Mouse (Mus musculus) gonadal fat pad, adult 2 months (tissue): ENCODE results near the gene Olfr432. TPM values are rescaled to one million over a fixed set of nuclear protein-coding genes. Genes with fewer than 3 reads are reported as not detected.
"Not testable (repeated sequence)": the region's sequence is repeated elsewhere in the genome, so short reads cannot be mapped to it uniquely, and the experiment has no call there.

Source experiments
- DNase-seq: peaks from one replicate; pipeline ENCODE4 v3.0.0-alpha.2; 2012; ENCODE audit warnings: low read depth
- polyA plus RNA-seq: library from polyadenylated mRNA; depleted of rRNA; stranded (reverse); fragments of >200 nt; gene quantifications from 2 replicates; pipeline ENCODE4 v1.2.3, GENCODE M21; 2012; rRNA removed

Olfr432 gene
- polyA plus RNA-seq, result 0.20 TPM in 1 of 2 replicates, not detected in the other

DNA sequence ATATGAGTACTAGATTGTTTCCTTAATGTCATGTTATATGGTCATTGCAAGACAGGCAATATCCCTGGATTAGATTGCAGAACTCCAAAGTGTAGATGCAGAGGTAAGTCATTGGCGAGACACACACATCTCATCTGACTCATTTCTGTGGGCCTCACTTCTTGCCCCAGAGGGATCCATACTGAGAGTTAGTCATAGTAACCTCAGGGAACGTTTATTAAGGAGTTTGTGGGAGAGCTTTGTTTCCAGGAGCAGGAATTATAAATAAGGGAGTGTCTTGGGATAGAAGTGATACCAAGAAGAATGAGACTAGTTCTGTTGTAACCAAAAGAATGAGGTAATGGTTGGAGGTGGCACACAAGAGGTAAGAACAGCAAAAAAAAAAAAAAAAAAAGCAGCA, at the start of gene Olfr432:
Gene Olfr432 (plus strand): TSS at position 313 of the 400 bp plus-strand sequence.
- no peak for DNase-seq

DNA sequence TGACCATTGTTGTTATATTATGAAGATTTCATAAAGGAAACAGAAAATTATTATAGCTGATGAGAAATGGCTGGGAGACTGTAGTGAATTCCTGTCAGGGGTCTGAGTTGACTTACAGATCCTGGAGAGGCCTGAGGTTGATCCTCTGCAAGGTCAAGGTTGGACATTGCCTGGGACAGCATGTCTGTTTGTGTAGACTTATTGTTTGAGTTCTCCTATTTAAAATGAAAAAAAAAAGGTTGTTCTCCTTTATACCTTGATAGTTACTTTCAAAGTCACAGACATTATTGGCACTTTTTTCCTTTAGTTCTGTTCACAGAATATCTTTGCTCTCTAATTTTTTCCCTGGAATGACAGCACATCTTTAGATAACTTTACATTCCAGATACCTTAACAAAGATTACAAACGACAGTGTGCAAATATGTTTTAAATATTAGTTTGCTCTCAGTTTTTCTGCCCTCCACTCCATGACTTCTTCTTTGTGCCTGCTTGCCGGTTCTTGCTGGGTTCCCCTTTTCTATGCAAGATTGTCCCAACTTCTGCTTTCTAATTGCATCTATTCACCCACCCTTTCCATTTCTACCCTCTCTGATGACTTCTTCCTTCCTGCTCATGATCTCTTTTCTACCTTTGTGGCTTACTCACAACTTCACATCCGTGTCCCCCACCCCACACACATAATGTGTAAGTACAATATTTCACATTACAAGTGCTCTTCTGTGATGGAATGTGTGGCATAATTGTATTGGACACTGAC, 44.5 kb upstream of the Olfr432 start:
- DNase-seq, result not testable (repeated sequence)

- not testable (repeated sequence) for DNase-seq
Observed at GRCm38 (mm10) chr1:174007050-174007449, 42.0 kb upstream of the Olfr432 start.

DNA sequence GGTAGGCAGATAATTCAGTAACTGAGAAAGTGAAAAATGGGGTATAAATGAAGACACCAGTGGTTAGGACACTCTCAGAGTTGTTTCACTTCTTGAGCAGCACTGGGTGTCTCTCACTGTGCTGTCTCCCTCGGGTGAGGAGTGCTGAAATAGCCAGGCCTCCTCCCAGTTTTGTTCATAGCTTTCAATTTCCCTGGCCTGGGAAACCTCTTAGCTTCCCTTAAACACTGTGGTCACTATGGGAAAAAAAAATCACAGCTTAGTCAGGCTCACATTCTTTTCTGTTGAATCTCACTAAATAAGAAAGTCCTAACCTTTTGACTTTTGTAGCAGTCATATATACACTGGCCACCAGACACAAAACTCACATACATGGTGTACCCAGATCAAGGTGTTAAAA, 17.3 kb upstream of the Olfr432 start, which contains the start of gene Ifi205:
Gene Ifi205 (minus strand): TSS at position 113 of the 400 bp plus-strand sequence.
- DNase-seq, result no peak

DNA sequence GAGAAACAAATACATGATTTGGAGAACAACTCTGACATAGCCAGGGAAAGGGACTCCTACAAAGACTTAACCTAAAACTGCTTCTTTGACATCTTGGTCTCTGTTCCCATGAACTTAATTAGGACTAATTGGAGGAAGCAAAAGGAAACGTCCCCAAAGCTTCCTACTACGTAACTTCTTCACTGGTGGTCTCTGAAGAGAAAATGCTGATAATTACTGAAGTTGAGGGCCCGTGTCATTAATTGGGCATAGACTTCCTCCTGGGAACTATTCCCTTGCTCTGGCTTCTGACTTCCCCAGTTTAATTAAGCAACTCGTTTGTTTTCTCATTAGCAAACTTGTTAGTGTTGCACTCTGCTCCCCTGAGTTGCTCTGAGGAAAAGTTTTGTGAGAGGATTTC, 13.2 kb upstream of the Olfr432 start:
- DNase-seq, result no peak

DNA sequence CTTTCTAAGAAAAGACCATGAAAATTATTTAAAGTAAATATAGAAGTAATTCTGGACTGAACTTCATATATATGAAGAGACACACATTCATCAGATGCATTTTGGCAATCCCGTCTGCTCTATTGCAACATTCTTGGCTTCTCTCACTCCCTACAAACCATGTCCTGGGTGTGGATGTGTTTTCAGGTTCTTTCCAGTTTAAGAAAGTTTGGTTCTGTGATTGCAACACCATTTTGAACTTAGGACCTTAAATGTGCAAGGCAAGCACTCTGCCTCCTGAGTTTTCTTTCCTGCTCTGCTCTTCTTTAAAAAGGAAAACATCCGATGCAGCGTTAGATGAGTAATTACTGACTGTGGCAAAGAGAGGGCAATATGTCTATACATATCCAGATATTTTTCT, 10.5 kb upstream of the Olfr432 start:
- no peak for DNase-seq

DNA sequence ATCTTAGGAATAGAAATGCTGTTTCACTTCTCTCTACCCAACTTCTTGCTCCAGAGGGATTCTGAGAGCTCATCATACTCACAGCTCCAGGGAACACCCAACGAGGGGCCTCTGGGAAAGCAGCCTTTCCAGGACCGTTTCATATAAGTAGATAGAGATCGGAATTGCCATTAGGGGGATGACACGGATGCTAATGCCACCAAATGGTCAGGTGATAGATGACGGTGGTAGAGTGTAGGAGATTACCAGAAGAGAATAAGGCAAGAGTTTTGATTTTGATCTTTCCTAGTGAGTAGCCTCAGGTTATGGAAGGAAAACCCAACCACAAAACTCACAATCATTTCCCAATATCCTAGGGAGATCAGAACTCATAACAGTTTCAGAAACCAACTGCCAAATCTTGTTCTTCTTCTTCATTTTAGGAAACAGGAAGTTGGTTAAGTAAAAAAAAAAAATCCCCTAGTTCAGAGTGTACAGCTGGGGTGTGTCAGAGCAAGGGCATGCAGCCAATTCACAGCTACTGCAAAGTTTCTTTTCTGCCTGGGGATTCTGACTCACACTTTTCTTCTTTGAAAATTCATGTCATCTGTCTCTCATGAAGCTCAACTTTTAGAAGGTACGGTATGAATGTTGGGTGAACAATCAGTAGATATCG, 8.4 kb upstream of the Olfr432 start, which contains the start of gene Olfr433:
Gene Olfr433 (plus strand): TSS at position 183 of the 655 bp plus-strand sequence.
- no peak for DNase-seq

- DNase-seq, result not testable (repeated sequence)
Observed at GRCm38 (mm10) chr1:174042091-174042884, 6.7 kb upstream of the Olfr432 start.

DNA sequence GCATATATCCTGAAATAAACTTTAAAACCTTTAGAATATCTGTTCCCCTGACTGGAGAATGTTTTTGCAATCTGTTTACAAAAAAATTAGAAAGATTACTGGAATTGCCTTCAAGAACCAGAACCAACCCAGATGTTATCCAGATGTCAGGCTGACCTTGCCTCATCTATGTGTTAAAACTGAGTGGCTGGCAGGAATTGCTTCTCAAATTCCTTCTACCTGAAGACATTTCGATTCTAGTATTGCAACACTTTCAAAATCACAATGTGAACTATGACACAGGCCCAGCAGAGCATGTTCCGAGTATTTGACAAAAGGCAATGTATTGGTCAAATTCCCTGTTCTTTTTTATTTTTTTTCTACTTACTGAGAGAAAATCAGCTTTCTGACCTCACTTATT, 4.6 kb upstream of the Olfr432 start:
- DNase-seq, result no peak

DNA sequence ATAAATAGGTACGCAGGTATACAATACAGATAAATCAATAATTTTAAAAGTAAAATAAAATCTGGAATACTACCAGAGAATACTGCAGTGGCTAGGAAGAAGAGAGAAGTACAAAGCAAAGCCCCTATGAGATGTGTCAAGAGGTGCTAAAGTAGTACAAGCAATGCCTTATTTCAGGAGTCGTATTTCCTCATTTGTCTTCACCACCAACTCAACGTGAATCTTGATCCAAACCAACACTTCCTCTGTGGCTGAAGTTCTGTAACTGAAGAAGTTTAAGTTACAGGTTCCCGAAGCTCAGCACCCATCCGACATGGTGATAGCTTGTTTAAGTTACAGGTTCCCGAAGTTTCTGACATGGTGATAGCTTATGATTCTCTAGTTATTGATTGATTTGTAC, 778 bp upstream of the Olfr432 start:
- not testable (repeated sequence) for DNase-seq

DNA sequence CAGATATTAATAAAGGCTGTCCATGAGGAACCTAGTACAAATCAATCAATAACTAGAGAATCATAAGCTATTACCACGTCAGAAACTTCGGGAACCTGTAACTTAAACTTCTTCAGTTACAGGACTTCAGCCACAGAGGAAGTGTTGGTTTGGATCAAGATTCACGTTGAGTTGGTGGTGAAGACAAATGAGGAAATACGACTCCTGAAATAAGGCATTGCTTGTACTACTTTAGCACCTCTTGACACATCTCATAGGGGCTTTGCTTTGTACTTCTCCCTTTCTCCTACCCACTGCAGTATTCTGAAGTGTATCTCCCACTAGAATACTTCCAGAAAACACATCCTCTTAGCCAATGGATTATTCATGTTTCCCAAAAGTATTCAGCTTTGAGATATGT, 352 bp downstream of the Olfr432 start:
- not testable (repeated sequence) for DNase-seq

GRCm38 (mm10) chr1:174050532-174050931, 1.5 kb downstream of the Olfr432 start:
- no peak for DNase-seq

- no peak for DNase-seq
Observed at GRCm38 (mm10) chr1:174051515-174051914, 2.5 kb downstream of the Olfr432 start.

DNA sequence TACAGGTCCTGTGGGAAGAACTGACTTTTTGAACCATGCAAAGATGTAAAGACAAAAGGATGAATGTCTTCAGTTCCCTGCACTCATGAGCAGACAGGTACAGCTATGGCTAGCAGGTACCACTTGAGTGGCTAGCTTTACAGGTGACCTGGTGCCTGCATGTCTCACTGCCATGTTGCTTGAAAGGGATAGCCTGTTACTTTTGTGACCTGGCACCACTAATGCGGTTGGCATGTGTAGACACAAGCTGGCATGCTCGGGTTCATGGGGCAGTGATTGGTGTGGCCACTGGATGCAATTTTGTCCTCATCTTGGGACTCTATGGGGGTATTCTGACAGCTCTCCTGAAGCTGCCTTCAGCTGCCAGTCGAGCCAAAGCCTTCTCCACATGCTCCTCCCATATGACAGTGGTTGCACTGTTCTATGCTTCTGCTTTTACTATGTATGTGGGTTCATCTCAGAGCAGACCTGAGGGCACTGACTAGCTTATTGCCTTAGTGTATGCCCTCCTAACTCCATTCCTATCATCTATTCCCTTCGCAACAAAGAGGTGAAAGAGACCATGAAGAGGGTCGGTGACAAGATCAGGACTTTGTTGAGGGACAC, 3.0 kb downstream of the Olfr432 start:
- DNase-seq, result no peak

DNA sequence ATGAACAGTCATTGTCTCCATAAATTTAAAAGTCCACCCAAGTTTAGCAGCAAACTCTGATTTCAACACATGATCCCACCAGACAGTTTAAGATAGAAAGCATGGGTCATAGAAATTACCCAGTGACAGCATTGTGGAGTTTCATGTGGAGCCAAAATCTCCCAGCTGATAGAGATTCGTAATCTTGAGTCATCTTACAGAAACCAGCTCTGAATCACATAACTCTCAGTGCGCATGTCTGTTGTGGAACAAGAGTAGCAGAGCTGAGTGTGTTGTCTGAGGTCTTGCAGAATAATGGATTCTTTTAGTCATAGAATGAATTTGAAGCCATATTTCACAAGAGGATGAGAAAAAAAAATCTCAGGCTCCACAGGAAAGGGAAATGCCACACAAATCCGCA, 4.0 kb downstream of the Olfr432 start:
- DNase-seq, result no peak

GRCm38 (mm10) chr1:174055248-174055647, 6.2 kb downstream of the Olfr432 start:
- no peak for DNase-seq

DNA sequence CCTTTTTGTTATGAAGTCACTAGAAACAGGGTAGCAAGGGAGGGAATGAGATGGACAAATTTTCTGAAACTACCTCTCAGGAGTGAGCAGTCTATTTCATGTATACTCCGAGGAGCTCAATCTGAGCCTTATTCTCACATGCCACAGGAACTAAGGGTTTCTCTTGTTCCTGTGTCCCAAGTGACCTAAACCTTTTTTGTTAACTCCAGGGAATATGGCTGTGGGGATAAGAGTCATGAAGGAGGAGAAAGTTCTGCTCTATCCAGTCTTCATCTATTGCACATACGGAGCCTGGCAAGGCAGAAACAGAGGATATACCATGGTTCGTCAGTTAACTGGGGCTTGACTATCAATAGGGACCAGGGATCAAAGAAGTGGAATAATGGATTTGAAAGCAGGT, 17.3 kb downstream of the Olfr432 start, which contains the start of gene Olfr430:
Gene Olfr430 (plus strand): TSS at position 301 of the 400 bp plus-strand sequence.
- no peak for DNase-seq

- no peak for DNase-seq
Observed at GRCm38 (mm10) chr1:174084031-174084430, 35.0 kb downstream of the Olfr432 start, which contains the start of gene Olfr429. Gene Olfr429 (plus strand): TSS chr1:174084331.

DNA sequence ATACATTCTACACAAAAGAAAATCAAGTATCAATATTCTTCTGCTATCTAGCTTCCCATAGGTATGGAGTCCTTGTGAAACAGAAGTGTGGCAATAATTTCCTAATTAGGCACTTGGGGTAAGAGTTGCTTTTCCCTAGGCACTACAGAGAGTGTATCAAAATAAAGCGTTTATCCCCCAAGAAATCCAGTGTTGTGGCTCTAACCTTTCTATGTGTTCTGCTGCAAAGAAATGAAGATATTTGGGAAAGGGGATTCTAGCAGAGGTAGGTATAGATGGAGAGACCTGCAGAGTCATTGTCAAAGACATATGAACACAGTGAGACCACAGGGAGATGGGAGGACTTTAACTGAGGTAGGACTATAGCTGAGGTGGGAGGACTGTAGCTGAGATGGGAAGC, 47.6 kb downstream of the Olfr432 start, which contains the start of gene Olfr427:
Gene Olfr427 (plus strand): TSS at position 301 of the 400 bp plus-strand sequence.
- no peak for DNase-seq

- DNase-seq, result no peak
Observed at GRCm38 (mm10) chr1:174103735-174104134, 54.7 kb downstream of the Olfr432 start.
